ENCODE assay signal across 9 mouse cellular contexts in genomic region chr10:112105785-112106184, GRCm38 (mm10). TPM values are rescaled to one million over a fixed set of nuclear protein-coding genes. Genes with fewer than 3 reads are reported as not detected.
DNase-seq lines count a peak whose midpoint lies in the region; ATAC-seq and TF ChIP-seq lines count a peak whose summit lies in the region.
"Not testable (repeated sequence)": the region's sequence is repeated elsewhere in the genome, so short reads cannot be mapped to it uniquely, and the experiment has no call there.
"Had no signal": no experiment of that assay in that cellular context is flagged by ENCODE, and none has a peak within 500 bp of the region (broad histone marks: within the 10 kb centered on the region; RNA-seq: fewer than 3 reads in every experiment).

No protein-coding gene starts in this region.

- peak; percentile 74 for TF ChIP-seq CTCF in gastrocnemius, adult 2 months (IDR thresholded peaks at IDR 0.05)
- TF ChIP-seq CTCF in kidney, adult 2 months (conservative IDR thresholded peaks at IDR 0.05; ENCODE audit: insufficient read depth, insufficient read length, low read depth, low read length) = peak; percentile 68
- peak; percentile 54; the same call in 1 of the 2 replicates for TF ChIP-seq CTCF in spleen, adult 2 months (IDR thresholded peaks at IDR 0.05; ENCODE audit: extremely low read depth, insufficient read depth, insufficient read length, insufficient replicate concordance)

- ATAC-seq in midbrain, embryonic 11.5 days (ENCODE audit: low FRiP score) = peak; percentile 61

- WGBS in kidney, adult 2 months = 8% methylated on average over 5 of the region's 5 CpGs
- 5% methylated on average over 5 of the region's 5 CpGs for WGBS in midbrain, embryonic 11.5 days
- WGBS in spleen, adult 2 months = 3% methylated on average over 5 of the region's 5 CpGs

- not testable (repeated sequence) for H3K27ac ChIP-seq in gastrocnemius, adult 2 months; kidney, adult 2 months (ENCODE audit: insufficient read depth, low read depth, low read length); midbrain, embryonic 11.5 days (ENCODE audit: low read depth, low read length); spleen, adult 2 months (ENCODE audit: insufficient read depth, low read length)

- not testable (repeated sequence) for H3K4me1 ChIP-seq in kidney, adult 2 months (ENCODE audit: control insufficient read depth, insufficient read depth, low read length); midbrain, embryonic 11.5 days (ENCODE audit: control insufficient read depth, insufficient read depth, low read length); spleen, adult 2 months (ENCODE audit: control insufficient read depth, insufficient read depth, insufficient read length)

- intact Hi-C loops in gastrocnemius, adult 2 months (cut with DNase I) = loop anchor here (5.0 kb wide), 1 partner anchor 128 kb away; no protein-coding TSS in a partner anchor
- intact Hi-C loops in left cerebral cortex, postnatal 25 days (cut with DNase I) = loop anchor here (5.0 kb wide), 2 partner anchors 38 to 128 kb away; no protein-coding TSS in a partner anchor

- H3K9ac ChIP-seq in midbrain, embryonic 11.5 days (ENCODE audit: low read length) = not testable (repeated sequence)

- not testable (repeated sequence) for H3K4me2 ChIP-seq in midbrain, embryonic 11.5 days

- not testable (repeated sequence) for H3K4me3 ChIP-seq in gastrocnemius, adult 2 months; kidney, adult 2 months (ENCODE audit: insufficient read depth, low read depth, low read length); midbrain, embryonic 11.5 days (ENCODE audit: low read depth, low read length); spleen, adult 2 months (ENCODE audit: extremely low read depth, insufficient read depth, insufficient read length)

- not testable (repeated sequence) for H3K36me3 ChIP-seq in kidney, adult 2 months (ENCODE audit: control insufficient read depth, insufficient read depth, low read length); midbrain, embryonic 11.5 days (ENCODE audit: control insufficient read depth, insufficient read depth, low read length); spleen, adult 2 months (ENCODE audit: control insufficient read depth, insufficient read depth, low read length)

- H3K27me3 ChIP-seq in kidney, adult 2 months (replicated peaks; ENCODE audit: control insufficient read depth, insufficient read depth, low read length); midbrain, embryonic 11.5 days (ENCODE audit: control insufficient read depth, insufficient read depth, low read length); spleen, adult 2 months (ENCODE audit: control insufficient read depth, insufficient read depth, low read length): not testable (repeated sequence)

- H3K9me3 ChIP-seq in midbrain, embryonic 11.5 days (ENCODE audit: control insufficient read depth, low read length) = not testable (repeated sequence)

- TF ChIP-seq POLR2A in kidney, adult 2 months (IDR thresholded peaks at IDR 0.05; ENCODE audit: low read depth, low read length); spleen, adult 2 months (IDR thresholded peaks at IDR 0.05; ENCODE audit: low read depth, low read length): not testable (repeated sequence)

- DNase-seq in 3134 (ENCODE audit: extremely low read depth, insufficient read length, low spot score) = peak; percentile 18
- DNase-seq in adipocyte (ENCODE audit: low spot score) = peak; percentile 33
- peak; percentile 23 to 53 for DNase-seq in cerebellum, postnatal 4 days (ENCODE audit: low spot score in 2 of 2)
- peak; percentile 31 for DNase-seq in gastrocnemius, adult 2 months
- peak; percentile 49 for DNase-seq in kidney, adult 2 months
- DNase-seq in left cerebral cortex, postnatal 25 days (ENCODE audit: low spot score in 2 of 2) = peak; percentile 47 to 60
- DNase-seq in midbrain, embryonic 11.5 days (ENCODE audit: low spot score, missing footprints) = peak; percentile 96
- DNase-seq in spleen, adult 2 months (ENCODE audit: low read depth in 1 of 2, low spot score in 2 of 2) = peak in 1 of 2 experiments; percentile 49

RNA-seq across cellular contexts. Expression of gene Glipr1l2, which starts 22.6 kb away (rescaled TPM):
- total RNA-seq in gastrocnemius, adult 2 months (2021) = not detected
- not detected in 2 replicates for polyA plus RNA-seq in kidney, adult 2 months (2012; rRNA removed)
- not detected for total RNA-seq in left cerebral cortex, postnatal 25 days (2021)
- polyA plus RNA-seq in midbrain, embryonic 11.5 days (2014; fragmentation: Nextera tagmentation; extraction: Ambion mirVana) = not detected in 2 replicates
- not detected in 2 replicates for polyA plus RNA-seq in spleen, adult 2 months (2012; rRNA removed)
- polyA plus RNA-seq: C2C12 had no signal

RNA-seq across cellular contexts. Expression of gene Glipr1l1, which starts 45.8 kb away (rescaled TPM):
- not detected for total RNA-seq in gastrocnemius, adult 2 months (2021)
- polyA plus RNA-seq in kidney, adult 2 months (2012; rRNA removed) = not detected in 2 replicates
- not detected for total RNA-seq in left cerebral cortex, postnatal 25 days (2021)
- not detected in 2 replicates for polyA plus RNA-seq in midbrain, embryonic 11.5 days (2014; fragmentation: Nextera tagmentation; extraction: Ambion mirVana)
- not detected in 2 replicates for polyA plus RNA-seq in spleen, adult 2 months (2012; rRNA removed)
- polyA plus RNA-seq: C2C12 had no signal

RNA-seq across cellular contexts. Expression of gene Glipr1l3, which starts 54.3 kb away (rescaled TPM):
- not detected for total RNA-seq in gastrocnemius, adult 2 months (2021)
- polyA plus RNA-seq in kidney, adult 2 months (2012; rRNA removed) = not detected in 2 replicates
- total RNA-seq in left cerebral cortex, postnatal 25 days (2021) = not detected
- 0.15 TPM in 1 of 2 replicates, not detected in the other for polyA plus RNA-seq in midbrain, embryonic 11.5 days (2014; fragmentation: Nextera tagmentation; extraction: Ambion mirVana)
- polyA plus RNA-seq in spleen, adult 2 months (2012; rRNA removed) = not detected in 2 replicates
- polyA plus RNA-seq: C2C12 had no signal

RNA-seq across cellular contexts. Expression of gene Caps2, which starts 57.6 kb away (rescaled TPM):
- not detected for total RNA-seq in gastrocnemius, adult 2 months (2021)
- polyA plus RNA-seq in kidney, adult 2 months (2012; rRNA removed) = 0.05 and 0.12 TPM in 2 replicates
- under 1 TPM; 0.21 to 0.23 TPM for total RNA-seq in left cerebral cortex, postnatal 25 days (2021)
- 0.40 and 0.51 TPM in 2 replicates for polyA plus RNA-seq in midbrain, embryonic 11.5 days (2014; fragmentation: Nextera tagmentation; extraction: Ambion mirVana)
- not detected in 2 replicates for polyA plus RNA-seq in spleen, adult 2 months (2012; rRNA removed)
